Mouse (Mus musculus) adrenal gland, postnatal 36 days (tissue): ENCODE data around the gene Vamp2. TPM values are rescaled to one million over a fixed set of nuclear protein-coding genes. Genes with fewer than 3 reads are reported as not detected.

Experiments
- DNase-seq, 2 experiments: peaks; one replicate each; pipeline ENCODE4 v3.0.0; 2021; ENCODE audit warnings: mixed read lengths in 1 of 2
- long read RNA-seq, 2 experiments: library from polyadenylated mRNA; stranded (forward); transcript quantifications; one replicate each; pipeline ENCODE4 v2.0.0; 2021; ENCODE audit warnings: borderline sequencing depth in 2 of 2
- total RNA-seq, 2 experiments: library from RNA; stranded (reverse); gene quantifications; 2 replicates each; pipeline ENCODE4 v1.2.3; 2021

The Vamp2 gene
- 100 to 1,000 TPM; 116 to 130 TPM for total RNA-seq
- long read RNA-seq, experiment 1, transcript Vamp2-201 (5 exons, 2,205 nt), result major isoform, 27 of 48 reads
- long read RNA-seq, experiment 1, partial matches to known transcripts, result 2 of 48 reads
- long read RNA-seq, experiment 1, other reads (novel, unspliced or antisense), result 18 of 48 reads
- long read RNA-seq, experiment 2, transcript Vamp2-201 (5 exons, 2,205 nt), result major isoform, 18 of 31 reads
- long read RNA-seq, experiment 2, partial matches to known transcripts, result 8 of 31 reads
- long read RNA-seq, experiment 2, other reads (novel, unspliced or antisense), result 2 of 31 reads

DNA sequence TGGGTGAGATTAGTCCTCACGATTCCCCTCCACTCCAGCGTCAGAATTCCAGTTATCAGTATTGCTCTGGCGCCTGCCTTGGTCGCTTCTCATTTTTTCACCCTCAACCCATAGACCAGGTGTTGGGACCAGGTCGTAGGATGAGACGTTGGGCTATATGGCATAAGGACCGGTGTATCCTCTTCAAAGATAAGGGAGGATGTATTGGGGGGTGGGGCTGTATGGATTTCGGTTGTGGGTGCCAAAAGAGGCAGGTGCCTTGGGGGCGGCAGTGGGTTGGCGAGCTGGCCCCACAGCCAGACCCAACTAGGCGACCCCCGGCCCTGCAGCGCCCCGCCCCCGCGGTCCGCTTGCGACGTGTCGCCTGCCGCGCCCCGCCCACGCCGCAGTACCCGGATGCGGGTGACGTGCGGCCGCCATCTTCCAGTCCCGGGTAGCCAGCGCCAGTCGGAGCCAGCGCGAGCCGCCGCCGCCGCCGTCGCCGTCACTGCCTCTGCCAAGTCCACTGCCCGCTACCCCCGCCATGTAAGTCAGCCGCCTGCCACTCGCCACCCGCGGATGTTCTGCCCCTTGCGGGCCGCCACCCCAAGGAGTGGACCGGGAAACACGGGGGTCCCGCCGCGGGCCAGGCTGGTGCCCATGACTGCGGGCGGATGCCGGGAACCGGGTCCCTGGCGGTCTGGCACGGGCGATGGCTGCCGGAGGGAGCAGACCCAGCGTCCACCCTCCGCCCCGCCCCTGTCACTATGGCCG is at the start of gene Vamp2:
Vamp2 (plus strand) TSS at position 388 of the 753 bp plus-strand sequence.
- DNase-seq, result peak; percentile 92 to 97

DNA sequence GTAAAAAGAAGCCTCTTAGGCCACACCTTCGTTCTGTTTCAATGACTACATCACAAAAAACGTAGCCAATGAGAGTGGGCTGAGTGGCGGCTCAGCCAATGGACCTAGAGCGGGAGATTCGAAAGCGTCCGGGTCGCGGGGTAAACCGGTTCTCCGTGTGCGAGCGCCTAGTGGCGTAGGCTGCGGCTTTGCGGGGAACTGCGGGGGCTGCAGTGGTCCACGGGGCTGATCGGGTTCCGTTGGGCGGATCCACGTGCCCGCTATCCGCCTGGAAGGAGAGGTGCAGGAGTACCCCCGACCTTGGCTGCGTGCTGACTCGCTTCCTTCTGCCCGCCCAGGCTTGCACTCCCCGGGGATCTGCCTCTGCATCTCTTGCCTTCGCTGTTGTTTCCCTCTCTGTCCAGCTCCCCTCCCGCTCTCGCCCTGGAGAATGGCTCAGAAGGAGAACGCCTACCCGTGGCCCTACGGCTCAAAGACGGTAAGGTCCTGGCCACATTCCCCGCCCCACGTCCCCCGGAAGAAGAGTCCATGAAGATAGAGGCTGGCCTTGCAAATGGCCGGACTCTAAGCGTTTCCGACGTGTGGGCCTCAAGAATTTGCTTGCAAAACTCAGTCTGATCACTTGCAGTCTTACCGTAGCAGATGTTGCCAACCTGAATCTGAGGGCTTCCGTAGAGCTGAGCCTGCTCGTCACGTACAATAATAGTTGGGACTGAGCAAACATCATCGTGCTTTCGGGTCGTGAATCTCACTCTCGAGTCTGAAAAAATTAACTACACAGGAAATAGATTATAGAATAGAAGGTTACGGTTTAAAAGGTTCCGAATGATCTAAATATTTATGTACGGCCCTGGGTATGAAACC is 42.5 kb upstream of the Vamp2 start, which contains the start of gene Aurkb:
Aurkb (plus strand) TSS at position 117 of the 864 bp plus-strand sequence.
- peak; percentile 87 to 90 for DNase-seq

DNA sequence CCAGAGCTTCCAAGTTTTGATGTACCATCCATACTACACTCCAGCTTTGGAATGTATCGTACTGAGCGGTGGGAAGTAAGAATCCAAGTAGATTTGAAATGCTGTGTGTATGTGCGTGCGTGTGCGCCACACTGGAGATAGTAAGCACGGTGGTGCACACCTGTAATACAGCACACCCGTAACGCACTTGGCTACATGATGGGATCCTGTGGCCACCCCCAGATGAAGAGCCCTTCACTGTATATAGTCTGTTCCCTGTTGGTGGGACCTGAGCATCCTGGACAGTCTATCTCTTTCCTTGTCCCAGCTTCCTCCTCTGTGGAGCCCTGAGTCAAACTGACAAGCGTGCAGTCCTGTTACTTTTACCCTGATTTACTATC is 41.9 kb upstream of the Vamp2 start:
- DNase-seq, result no peak

DNA sequence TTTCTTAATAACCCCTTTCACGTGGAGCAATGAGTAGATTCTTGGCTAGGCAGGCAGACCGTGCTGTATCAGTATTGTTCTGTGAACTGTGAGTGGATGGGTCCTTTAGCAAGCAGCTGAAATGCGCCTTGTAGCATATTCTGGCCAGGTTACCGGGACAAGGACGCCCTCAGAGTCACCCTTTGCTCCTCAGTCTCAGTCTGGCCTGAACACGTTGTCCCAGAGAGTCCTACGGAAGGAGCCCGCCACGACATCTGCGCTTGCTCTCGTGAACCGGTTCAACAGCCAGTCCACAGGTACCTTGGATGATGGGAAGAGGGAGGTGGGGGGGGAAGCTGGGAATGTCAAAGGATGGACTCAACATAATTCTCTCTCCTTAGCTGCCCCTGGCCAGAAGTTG is 40.7 kb upstream of the Vamp2 start:
- no peak for DNase-seq

DNA sequence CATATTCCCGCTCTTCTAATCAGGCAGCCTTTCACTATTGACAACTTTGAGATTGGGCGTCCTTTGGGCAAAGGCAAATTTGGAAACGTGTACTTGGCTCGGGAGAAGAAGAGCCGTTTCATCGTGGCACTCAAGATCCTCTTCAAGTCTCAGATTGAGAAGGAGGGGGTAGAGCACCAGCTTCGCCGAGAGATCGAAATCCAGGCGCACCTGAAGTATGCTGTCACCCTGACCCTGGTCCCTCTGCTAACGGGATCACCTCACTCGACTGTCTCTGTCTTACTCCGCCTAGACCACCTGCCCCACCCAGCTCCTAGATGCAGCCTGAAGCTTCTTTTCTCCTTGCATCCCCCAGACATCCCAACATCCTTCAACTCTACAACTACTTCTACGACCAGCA is 40.1 kb upstream of the Vamp2 start:
- DNase-seq, result no peak

DNA sequence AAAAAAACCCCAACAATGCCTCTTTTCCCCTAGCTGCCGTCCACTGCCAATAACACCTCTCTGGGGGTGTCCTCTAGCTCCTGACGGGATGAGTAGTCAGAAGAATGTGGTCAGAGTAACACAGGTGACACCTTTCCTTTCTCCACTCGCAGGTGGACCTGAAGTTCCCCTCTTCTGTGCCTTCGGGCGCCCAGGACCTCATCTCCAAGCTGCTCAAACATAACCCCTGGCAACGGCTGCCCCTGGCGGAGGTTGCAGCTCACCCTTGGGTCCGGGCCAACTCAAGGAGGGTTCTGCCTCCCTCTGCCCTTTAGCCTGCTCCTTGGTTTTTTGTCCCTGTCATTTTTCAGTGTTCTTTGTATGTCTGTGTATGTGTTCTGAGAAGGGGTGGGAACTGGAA is 37.5 kb upstream of the Vamp2 start:
- DNase-seq, result no peak

DNA sequence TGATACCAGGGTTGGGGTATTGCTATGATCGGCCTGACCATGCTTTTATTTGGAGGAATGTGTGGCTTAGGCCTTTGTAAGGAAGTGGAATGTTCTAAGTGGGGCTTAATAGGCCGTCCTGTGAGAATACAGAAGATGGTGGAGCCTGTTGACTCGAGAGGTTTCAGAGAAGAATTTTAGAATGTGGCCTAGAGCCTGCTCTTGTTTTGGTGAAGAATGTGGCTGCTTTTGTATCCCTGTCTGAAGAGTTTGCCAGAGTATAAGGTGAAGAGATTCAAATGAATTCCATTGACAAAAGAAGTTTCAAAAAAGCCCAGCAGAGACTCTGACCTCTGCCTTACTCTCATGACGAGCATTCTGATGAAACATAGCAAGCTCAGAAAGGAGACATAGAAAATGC is 36.5 kb upstream of the Vamp2 start:
- DNase-seq, result no peak

DNA sequence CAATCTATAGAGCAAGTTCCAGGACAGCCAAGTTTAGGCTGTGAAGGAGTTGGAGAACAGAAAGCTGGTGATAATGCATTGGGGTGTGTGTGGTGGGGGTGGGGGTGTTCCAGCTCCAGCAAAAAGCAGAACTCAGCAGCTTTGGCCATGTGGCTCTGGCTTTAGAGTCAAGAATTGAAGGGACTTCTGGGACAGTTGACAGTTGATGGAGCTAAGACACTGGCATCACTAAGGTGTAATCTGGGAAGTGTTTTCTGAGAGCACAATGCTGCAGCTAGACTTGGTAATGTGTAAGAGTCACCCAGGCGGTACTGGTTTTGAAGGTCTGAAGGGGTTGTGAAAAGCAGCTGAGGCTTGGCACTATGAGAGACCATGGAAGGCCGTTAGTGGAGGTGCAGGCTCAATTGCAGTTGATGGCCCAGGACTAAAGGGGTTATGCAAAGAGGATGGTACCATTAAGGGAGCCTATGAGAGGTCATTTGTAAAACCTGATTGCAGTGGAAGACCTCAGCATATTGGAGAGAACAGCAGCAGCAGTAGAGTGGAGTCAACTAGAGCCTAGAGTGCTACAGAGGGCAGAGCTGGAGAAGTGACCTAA is 35.4 kb upstream of the Vamp2 start:
- DNase-seq, result no peak

DNA sequence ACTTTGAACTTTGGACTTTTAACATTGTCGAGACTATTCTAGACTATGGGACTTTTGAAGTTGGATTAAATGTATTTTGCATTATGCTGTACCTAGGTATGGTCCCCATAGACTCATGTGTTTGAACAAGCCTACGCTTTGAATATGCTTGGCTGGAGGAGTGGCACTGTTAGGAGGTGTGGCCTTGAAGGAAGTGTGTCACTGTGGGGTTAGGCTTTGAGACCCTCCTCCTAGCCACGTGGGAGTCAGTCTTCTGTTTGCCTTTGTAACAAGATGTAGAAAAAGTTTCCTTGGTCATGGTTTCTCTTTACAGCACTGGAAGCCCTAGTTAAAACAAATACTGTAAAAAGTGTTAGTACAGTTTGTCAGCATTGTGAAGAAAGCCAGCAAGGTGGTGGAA is 34.4 kb upstream of the Vamp2 start:
- no peak for DNase-seq

DNA sequence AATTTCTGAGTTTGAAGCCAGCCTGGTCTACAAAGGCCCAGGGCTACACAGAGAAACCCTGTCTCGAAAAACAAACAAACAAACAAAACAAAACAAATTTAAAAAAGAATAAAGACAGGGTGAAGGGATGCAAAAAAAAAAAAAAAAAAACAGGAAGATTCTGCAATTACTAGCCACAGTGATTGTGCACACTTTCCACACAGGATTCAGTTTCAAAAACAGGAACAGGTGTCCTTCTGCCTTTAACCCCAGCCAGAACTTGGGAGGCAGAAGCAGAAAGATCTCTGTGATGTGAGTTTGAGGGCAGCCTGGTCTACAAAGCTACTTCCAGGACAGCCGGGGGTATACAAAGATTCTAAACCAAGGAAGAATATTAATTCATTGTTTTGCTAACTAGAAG is 30.0 kb upstream of the Vamp2 start:
- DNase-seq, result no peak

DNA sequence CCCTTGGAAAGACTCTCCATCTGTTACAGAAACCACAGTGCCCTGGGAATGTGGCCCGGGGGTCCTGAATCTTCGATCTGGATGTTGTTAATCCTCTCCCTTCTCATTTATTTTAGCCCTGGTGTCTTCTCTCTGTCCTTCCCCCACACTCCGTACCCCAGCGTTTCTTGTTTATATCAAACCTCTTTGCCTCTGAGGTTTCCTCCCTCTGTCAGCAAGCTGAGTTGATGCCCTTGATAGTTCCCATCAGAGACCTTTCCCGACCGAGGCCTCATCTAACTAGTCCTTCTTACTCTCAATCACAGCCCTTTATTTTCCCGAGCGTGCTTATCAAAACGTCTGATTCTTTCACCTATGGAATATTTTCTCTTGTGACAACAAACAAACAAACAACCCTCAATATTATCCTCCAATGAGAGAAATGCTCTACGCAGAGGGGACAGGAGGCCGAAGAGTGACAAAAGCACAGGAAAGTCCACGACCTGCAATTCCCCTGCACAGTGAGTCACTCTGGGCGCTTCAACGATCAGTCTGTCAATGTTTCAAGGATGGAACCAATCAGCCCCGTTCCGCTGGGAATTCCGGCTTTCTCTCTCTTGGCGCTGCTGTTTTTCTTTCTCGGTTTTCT is 29.4 kb upstream of the Vamp2 start:
- DNase-seq, result no peak

DNA sequence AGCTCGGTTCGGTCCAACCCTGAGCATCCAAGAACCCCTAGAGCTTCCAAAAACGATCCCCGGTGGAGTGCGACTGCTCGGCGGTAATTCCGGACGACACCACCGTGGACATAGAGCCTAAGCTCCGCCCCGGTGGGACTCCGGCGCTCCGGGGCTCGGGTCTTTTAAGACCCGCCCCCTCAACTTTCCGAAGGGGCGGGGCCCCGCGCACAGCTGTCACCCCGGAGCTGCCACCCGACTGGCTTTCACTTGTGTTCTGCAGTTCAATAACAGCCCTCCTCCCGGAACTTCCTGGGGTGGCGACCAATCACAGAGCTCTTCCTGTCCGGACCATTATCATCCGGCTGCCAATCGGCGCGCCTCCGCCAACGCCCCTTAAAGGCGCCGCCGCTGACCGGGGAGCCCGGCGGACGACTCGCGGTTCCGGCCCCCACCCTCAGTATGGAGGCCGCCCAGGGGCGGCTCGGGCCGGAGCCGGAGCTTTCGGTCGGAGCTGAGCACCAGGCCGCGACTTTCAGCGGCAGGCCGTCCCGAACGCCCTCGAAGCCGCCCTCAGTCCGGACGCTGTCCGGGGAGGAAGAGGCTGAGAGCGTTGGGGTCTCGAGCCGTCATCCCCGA is 28.8 kb upstream of the Vamp2 start, which contains the start of gene Borcs6:
Borcs6 (plus strand) TSS at position 361 of the 618 bp plus-strand sequence.
- DNase-seq, result peak; percentile 97 to 98

DNA sequence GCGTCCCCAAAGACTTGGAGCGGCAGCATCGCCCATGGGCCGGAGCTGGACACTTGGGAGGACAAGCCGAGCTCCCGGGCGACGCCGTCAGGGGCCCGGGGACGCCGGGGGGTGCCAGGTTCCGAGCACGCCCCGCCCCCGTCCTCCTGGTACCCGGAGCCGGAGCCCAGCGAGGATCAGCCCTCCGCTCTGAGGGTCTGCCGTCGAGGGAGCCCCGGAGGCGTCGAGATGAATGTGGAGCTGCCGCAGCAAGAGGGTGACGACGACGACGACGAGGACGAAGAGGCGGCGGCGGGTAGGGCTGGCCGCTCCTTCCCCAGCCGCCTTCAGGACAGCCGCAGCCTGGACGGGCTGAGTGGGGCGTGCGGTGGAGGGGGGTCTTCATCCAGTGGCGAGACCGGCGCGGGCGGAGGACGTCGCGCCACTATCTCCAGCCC is 28.3 kb upstream of the Vamp2 start:
- peak; percentile 67 to 76 for DNase-seq

DNA sequence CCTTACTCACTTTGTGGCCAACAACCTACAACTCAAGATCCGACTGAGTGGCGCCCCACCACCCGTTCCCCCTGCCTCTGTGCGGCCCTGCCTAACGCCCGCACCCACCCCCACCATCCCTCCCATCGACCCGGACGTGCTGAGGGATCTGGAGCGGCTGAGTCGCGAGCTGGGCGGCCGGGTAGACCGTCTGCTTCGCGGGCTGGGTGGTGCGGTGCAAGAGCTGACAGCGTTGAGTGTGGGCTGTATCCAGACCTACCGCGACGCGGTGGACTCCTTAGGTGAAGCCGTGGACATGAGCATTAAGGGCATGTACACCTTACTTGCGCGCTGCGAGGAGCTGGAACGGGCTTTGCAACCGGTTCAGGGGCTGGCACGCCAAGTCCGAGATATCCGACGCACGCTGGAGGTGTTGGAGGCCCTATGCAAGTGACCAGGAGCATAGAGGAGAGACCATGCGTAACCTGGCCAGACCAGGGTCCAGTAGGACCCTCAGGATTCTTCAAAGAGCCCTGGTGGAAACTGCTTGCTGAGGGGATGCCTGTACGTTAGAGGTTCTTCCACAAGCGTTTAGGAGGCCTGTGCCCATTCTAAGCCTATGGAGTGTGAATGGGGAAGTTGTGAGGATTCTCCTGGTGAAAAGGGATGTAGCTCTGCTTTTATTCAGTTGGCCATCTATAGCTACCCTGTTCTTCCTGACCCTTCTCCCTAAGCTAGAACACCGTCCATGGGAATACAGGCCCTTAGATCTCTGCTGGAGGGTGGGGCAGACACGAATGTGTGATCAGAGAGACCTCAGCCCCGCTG is 27.6 kb upstream of the Vamp2 start:
- peak; percentile 57 to 60 for DNase-seq

DNA sequence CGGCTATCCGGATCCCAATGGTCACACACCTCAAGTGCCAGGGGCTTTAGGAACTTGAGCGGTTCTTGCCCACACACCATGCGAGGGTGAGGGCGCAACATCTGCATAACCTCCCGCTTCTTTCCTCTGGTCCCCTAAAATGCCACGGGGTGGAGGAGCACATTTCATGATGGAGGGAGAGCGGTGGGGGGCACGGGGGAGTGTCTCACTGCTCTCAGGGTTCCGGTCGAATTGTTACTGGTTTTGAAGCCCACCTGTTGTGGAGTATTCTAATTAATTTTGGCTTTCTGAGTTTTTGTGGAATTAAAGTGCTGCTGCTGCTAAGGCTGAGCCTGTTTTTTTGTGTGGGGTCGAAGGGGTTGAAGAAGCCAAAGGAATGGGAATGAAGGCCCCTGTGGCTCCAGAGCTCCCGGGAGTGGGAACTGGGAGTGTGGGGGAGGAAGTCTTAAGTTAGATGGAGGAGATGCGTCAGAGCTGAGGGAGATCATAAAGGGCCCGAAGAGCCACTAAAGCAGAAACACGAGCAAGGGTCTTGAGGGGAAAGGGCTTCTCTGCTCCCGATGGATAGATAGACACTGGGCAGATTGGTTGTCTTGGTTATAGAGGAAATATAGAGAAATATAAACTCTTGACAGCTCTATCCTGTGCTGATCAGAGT is 26.9 kb upstream of the Vamp2 start:
- no peak for DNase-seq

DNA sequence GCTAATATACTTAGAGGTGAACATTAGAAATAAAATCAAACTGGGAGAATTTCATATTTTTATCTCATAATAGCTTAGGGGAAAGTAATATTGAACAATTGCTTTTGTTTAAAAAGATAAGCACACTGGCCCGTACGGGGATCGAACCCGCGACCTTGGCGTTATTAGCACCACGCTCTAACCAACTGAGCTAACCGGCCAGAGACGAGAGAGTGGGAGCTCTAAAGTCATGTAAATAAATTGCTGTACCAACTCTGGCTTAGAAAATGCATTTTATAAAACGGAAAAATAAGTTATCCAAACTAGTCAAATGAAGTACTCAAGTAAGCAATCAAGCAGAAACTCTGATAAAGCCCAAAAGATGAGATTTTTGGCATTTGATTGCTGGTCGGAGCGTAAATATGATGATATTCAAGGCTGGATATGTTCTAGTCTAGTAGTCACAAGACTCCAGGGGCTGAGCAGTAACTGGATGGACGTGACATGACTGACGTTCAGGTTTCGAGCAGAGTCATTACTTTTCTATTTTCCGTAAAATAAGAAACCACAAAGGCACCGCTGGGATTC is 26.0 kb upstream of the Vamp2 start:
- peak; percentile 83 to 84 for DNase-seq

DNA sequence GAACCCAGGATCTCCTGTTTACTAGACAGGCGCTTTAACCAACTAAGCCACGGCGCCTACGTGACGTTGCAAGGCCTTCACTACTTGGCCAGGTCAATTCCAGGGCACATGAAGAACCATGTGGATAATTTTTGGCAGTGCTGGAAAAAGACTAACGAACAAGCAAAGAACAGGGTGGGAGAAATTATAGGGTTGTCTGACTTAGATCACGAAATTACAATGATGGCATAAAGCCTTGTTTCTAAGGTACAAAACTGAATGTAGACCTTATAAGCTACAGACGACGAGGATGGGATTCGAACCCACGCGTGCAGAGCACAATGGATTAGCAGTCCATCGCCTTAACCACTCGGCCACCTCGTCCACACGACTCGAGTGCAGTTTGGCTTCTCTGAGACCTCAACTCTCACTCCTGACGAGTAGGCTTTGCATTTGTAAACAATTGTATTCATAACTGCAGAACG is 25.5 kb upstream of the Vamp2 start:
- DNase-seq, result peak; percentile 90 to 93

DNA sequence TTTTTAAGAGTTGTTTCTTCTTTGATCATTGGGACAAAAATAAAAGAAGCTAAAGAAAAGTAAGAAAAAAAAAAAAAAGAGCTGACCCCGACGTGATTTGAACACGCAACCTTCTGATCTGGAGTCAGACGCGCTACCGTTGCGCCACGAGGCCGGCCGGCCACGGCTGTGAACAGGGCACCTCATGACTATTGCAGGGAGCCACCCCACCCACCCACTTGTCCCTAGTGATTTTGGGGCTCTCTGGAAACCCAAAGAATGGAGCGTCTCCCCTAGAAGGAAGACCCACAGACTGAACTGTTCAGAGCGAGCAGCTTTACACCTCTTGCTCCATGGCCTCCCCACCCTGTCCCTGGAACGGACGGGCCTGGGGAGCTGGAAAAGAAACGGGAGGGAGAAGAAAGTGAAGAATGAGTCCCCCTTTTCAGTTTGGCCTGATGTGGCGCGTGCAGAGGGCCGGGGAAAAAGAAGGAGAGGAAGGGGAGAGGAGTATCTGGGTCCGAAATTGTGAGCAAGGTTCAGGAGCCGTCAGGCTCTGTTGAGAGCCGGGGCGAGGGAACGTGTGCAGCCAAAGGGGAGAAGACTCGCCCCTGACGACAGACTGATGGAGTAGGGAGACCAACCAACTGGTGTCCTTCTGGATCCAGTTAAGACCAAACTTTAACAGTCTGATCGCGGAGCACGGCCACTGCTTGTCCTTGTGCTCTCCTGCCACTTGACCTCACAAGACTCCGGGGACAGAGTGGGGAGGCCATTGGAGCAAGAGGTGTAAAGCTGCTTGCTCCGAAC is 24.7 kb upstream of the Vamp2 start:
- peak; percentile 82 to 88 for DNase-seq
